Mouse (Mus musculus) lung, adult 2 months (tissue): ENCODE results near the gene 6430531B16Rik.

ENCODE experiments used
- CTCF ChIP-seq: fragments of 200-500 bp; IDR thresholded peaks from 2 replicates; pipeline ENCODE4 v1.5.1; 2011; ENCODE audit warnings: mild to moderate bottlenecking, low read length, control low read depth; ENCODE audit not compliant: insufficient read depth
- POLR2A ChIP-seq: fragments of 200-500 bp; IDR thresholded peaks from 2 replicates; pipeline ENCODE4 v1.6.1; 2011; ENCODE audit warnings: low read depth, mild to moderate bottlenecking, control low read depth, low read length, borderline replicate concordance; ENCODE audit errors: extremely low read depth

DNA sequence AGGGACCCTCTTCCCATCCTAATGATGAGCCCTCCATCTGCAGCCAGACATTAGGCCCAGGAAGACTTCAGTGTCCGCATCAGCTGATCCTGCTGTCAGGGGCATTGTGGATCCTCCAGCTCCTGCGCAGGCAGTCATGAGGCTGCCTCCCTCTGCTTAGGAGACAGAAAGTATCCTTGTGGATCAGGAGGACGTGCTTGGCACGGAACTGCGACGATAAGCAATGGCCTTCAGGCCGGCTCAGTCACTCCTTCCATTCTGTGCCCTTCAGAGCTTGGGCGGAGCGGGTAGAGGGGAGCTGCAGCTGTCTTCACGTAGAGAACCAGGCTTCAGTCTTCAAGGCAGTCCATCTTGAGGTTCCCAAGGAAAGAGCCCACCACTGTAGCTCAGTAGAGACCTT lies 17.4 kb downstream of the 6430531B16Rik start:
- TF ChIP-seq POLR2A: no peak
- no peak for TF ChIP-seq CTCF
